Mouse (Mus musculus) lung, postnatal 0 days (tissue): ENCODE measurements around the gene Tmem62.

Experiments used
- CTCF ChIP-seq: IDR thresholded peaks from 2 replicates; pipeline ENCODE4 v1.5.1; 2016; ENCODE audit warnings: antibody characterized with exemption, mild to moderate bottlenecking
- EP300 ChIP-seq: IDR thresholded peaks from 2 replicates; pipeline ENCODE4 v1.6.1; 2016; ENCODE audit warnings: antibody characterized with exemption, mild to moderate bottlenecking, control low read depth

DNA sequence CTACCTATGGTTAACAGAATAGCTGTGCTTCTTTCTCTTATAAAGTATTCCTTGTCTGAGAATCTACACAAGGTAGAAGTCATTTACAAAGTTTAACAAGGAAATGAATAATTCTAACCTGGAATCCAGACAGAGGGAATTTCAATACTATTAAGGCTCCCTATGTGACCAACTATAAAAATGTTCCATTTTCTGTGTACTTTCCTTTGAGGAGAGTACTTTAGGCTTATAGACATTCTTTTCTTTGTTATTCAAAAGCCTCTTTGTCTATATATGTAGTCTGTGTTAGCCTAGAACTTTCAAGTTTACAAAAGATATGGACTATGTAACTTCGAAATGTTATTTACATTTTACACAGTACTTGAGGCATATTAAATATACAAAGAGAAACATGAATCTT is 16.6 kb upstream of the Tmem62 start:
- TF ChIP-seq CTCF (no peak), EP300 (no peak)
